Mouse (Mus musculus) regulatory T cell (primary cell): ENCODE data around the gene Pde9a.

ENCODE experiments used
- in situ Hi-C: fragments of 300-600 bp; cut with MboI, MseI; formaldehyde crosslinking; loops from one replicate; pipeline ENCODE4 v1.15.1; 2025; ENCODE audit warnings: high pct_unique_total_duplicates

Pde9a gene

DNA sequence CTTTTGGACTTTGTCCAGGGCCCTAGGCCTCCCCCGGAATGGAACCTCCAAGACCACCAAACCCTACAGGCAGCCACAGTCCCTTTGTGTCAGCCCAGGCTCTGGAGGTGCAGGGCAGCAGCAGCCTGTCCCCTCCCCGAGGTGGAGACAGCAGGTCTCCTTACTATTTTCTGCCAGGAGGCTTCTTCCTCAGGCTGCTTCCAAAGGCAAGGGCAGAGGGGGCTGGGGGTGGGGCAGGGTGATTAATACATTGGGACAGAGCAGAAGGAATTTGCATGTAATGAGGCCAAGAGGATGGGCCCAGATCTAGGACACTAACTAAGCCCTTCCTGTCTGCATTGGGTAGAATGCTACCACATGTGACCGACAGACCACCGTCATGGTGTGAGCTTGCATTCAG, 74.4 kb downstream of the Pde9a start:
- in situ Hi-C loops = loop anchor here (10.0 kb wide), 1 partner anchor 306 kb away; no protein-coding TSS in a partner anchor

DNA sequence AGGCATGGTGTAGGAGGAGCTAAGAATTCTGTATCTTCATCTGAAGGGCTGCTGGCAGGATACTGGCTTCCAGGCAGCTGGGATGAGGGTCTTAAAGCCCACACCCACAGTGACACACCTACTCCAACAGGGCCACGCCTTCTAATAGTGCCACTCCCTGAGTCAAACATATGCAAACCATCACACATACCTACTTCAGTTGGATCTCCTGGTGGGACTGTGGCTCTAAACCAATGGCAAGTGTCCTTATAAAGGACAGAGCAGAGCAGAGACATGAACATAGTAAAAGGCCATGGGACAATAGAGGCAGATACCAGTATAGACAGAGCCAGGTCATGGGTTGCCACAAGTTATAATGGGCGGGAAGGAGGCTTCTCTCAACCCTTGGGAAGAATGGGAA, 76.5 kb downstream of the Pde9a start:
- in situ Hi-C loops = loop anchor here (10.0 kb wide), 1 partner anchor 308 kb away; no protein-coding TSS in a partner anchor

DNA sequence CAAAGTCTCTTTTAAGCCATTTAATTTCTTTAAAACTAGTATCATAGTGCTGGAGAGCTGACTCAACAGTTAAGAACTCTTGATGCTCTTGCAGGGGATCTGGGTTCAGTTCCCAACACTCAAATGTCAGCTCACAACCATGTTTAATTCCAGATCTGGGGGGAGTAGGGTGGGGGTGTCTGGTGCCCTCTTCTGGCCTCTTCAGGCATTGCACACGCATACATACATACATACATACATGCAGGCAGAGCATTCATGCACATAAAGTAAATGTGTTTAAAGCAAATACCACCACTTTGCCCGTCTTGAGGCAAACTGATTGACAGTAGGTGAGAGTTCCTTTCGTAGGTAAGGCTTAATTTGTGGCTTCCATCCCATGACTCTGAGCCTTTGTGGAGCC, 80.8 kb downstream of the Pde9a start:
- in situ Hi-C loops = loop anchor here (10.0 kb wide), 1 partner anchor 312 kb away; no protein-coding TSS in a partner anchor

DNA sequence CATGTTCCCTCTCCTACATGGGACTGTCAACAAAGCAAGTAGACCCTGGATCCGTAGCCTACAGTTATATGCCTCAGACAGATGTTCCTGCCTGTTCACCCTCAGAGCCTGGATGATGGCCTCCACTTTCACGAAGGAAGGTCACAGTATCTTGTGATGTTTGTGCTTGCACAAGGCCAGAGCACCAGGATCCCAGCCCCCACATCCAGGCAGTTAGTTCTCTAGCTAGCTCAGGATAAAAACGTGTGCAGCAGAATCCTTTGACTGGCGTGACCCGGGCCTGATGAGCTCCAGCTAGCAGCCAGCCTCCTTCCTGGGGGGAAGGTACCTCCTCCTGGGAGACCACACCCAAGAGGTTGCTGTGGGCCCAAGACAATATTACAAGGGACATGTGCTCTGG, 82.5 kb downstream of the Pde9a start:
- in situ Hi-C loops = loop anchor here (10.0 kb wide), 1 partner anchor 314 kb away; no protein-coding TSS in a partner anchor

DNA sequence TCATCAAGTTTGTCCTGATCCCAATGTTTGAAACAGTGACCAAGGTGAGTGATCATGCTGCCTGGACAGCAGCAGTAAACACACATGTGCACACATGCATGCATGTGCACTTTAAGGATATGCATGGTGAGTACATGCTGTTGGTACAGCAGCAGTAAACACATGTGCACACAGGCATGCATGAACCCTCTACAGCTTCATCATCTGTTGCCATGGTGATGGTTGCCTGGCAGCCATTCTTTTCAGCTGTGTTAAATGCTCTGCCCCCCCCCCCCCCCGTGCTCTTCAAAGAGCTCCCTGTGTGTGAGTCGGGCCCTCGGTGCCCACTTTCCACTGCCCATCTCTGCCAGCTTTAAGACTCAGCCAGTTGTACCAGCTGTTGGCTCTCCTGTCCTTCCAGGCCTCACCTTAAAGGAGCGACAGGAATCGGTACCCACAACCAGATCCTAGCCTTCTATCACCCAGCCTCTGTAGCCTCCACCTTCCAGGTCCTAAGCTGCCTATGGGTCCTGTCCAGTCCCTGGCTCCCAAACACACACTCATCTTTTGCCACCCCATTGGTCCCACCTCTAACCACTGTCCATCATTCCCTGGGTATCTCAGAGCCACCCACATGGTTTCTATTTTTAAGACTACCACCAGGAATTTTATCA, 84.9 kb downstream of the Pde9a start:
- in situ Hi-C loops = no loop called here

DNA sequence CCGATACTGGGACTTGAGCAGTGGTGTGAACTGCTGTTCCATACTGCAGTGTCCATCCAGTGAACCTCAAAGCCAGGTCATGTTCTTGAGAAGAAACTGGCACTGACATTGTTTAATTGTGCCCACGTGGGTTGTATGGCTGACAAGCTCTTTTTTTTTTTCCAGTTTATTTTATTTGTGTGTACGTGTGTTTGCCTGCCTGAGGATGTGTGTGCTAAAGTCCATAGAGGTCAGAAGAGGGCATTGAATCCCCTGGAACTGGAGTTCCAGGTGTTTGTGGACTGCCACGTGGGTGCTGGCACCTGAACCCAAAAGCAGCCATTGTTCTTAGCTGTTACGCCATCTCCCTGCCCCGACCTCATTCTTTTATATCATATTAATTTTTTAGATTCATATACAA, 88.4 kb downstream of the Pde9a start:
- in situ Hi-C loops = no loop called here

DNA sequence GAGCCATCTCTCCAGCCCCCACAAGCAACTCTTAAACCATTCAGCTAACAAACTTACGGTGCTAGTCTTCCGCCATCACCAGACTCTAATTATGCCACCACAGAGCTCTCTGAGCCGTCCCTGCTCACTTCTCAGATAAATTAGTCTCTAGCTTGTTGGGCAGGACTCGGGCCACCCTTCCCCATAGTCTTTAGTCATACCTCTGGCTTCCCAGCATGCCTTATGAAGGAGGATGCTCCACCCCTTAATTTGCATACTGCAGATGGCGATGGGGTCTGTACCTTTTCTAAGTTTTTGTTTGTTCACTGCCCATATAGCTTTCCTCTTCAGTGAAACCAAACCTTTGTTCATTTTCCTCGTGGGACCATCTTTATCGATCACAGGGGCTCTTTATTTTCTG, 92.6 kb downstream of the Pde9a start:
- in situ Hi-C loops = no loop called here

DNA sequence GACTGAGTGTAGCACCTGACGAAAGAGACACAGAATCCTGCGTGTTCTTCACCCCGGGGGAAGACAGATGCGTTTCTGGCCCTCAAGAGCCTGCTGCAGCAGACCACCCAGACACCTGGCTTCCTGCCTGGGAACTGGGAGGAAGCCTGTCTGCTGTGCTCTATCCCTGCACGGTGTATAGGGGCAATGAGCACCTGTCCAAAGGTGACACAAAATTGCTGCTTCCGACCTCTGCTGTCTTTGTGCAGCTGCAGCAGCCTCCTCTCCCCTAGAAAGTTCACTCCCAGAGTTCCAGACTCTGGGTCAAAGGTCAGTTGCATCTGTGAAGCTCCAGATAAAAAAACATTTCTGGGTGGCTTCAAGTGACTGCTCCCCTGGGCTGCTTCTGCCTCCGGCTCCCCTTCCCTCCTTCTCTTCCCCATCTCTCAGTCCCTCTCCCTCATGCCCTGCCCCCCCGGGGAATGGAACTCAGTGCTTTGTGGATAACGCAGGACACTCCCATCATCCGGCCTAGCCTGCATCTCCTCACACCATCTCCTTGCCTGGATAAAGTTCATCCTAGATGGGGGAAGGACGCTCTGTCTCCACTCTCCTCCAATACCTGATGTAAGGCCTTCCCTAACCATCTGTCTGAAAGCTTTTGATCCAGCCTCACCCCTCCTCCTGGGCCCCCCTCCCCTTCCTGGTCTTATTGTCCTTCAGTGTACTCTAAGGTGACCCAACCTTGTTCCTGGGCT, 93.3 kb downstream of the Pde9a start:
- in situ Hi-C loops = no loop called here

DNA sequence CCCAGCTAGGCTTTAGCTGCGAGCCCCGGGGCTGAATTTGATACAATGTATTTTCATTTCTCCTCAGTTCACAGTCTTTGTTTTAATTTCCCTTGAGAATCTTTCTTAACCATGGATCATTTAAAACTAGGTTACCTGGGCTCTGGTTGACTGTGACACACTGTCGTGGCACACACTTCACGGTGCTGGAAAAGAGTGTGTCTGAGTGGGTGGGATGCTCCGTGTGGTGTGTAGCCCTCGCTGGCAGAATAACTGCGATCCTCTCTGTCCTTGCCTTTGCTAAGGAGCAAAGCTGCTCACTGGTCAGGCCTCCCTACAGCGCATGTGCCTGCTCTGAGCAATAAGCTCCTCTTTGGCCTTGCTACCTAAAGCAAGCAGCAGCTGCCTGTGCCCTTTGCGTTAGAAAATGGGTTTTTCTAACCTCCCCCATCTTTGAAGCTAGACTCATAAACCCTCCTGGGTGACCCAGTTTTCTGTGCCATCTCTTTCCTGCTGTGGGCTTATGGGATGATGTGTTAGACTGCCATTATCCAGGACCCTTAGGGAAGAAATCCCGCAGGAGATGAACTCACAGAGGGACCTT, 100.7 kb downstream of the Pde9a start:
- in situ Hi-C loops = no loop called here

DNA sequence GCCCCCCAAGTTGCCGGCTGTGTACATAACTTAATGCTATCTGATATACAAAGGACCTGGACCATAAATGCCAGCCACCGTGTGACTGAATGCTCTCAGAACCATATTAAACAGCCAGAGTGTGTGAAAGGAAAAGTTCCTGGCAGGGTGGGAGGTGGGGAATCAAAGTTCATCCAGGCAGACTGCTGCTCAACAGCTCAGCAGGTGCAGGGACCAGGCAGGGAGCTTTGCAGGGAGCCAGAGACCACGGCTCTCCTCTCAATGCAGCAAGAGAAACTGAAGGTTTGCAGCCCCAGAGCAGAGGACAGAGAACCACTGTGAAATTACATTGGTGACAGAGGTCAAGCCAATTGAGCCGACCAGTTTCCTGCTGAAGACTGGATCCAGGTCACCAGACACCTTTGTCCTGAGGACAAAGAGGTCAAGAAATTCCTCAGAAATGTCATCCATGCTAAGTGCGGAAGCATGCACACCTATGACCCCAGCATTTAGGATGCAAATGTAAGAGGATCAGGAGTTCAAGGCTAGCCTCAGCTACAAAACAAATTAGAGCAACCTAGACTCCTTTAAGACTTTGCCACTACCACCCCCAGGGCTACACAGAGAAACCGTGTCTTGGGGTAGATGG, 101.5 kb downstream of the Pde9a start:
- in situ Hi-C loops = no loop called here

DNA sequence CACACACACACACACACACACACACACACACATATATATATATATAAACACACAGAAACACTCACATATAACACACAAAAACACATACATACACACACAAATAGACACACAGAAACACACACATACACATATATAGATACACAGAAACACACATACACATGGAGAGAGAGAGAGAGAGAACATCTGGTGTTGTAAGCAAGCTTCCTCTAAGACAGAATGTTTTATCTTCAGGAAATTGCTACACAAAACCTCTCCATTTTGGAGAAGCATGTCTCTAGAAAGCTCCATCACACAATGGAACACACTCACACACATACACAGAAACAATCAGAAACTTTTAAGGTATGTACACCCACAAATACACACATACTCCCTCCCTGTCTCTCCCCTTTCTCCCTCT, 105.3 kb downstream of the Pde9a start:
- in situ Hi-C loops = loop anchor here (5.0 kb wide), 1 partner anchor 114 kb away; no protein-coding TSS in a partner anchor

DNA sequence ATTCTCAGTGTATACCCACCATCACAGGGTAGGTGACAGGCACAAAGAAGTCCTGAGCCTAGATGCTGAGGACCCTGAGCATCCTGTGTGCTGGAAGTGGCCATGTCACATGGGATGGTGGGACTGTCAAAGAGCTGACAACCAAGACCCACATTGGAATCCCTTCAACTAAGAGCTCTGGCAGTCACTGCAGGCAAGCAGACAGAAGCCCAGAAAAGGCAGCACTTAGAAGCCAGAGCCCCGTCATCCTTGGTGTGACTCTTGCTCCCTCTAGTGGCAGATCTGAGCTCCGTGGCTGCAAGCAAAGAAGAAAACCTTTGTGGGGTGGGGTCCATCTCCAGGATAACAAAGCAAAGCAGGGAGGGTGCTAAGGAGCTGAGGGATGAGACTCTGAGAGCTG, 106.4 kb downstream of the Pde9a start:
- in situ Hi-C loops = loop anchor here (5.0 kb wide), 1 partner anchor 115 kb away; no protein-coding TSS in a partner anchor

DNA sequence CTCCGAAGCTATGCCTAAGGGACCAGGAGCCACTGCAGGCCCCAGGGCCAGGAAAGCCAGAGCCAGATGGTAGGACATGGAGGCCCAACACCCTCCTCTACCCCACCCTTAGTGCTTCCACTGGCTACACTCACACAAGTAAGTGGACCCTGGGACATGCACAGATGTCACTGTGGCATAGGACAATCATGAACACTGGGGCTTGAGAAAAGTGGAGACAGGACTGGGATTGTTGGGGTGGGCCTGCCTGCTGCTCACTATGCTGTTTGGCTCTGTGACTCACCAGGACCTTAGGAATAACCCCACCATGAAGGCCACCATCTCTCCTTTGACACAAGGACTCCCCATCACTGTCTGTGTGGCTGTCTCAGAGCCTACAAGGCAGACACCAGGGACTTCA, 109.0 kb downstream of the Pde9a start:
- in situ Hi-C loops = loop anchor here (5.0 kb wide), 1 partner anchor 118 kb away; no protein-coding TSS in a partner anchor

DNA sequence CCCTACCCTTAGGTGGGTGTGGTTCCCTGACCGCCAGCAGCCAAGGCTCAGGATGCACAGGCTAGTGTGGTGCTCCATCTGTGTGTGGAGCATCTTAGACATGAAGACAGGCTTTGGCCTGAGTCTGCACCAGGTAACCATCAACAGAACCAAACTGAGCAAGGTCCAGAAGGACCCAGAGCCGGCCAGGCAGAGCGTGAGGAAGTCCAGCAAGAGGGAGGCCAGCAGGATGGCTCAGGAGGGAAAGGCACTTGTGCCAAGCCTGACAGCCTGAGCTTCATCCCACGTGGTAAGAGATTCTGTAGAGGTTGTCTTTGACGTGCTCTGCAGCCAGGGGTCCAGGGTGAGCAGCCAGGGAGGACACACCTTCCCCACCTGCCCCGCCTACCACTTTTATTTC, 111.7 kb downstream of the Pde9a start:
- in situ Hi-C loops = no loop called here

DNA sequence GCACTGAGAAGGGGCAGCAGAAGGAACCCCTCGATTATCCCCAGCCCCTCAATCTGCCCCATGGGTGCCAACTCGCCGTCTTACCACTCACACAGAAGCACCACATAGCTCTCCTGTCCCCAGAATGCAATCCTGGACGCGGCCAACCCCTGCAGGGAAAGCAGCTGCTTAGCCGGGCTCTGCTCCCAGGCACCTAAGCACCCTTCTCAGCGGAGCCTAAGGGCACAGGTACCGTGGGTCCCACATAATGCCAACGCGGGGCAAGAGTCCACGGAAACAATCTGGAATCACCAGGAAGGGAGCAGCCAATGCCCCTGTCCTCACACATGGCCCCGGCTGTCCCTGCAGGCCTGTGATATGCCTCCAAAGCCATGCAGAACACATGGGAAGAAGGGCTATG, 113.7 kb downstream of the Pde9a start:
- in situ Hi-C loops = no loop called here

DNA sequence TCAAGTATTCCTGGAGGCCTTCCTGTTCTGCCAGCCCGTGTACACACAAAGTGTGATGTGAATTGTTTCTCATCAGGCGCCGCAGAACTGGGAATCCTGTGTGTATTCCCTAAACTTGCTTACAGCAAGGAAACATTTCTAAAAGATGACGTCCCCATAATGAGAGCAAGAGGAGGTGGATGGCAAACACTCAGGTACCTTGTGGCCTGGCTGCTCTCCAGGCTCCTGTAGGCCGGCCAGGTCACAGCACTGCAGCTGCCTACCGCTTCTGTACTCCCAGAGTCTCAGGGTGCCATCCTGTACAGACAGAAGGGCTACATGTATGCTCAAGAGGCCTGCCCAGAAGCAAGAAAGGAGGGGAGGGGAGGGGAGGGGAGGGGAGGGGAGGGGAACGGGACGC, 114.4 kb downstream of the Pde9a start:
- in situ Hi-C loops = no loop called here

DNA sequence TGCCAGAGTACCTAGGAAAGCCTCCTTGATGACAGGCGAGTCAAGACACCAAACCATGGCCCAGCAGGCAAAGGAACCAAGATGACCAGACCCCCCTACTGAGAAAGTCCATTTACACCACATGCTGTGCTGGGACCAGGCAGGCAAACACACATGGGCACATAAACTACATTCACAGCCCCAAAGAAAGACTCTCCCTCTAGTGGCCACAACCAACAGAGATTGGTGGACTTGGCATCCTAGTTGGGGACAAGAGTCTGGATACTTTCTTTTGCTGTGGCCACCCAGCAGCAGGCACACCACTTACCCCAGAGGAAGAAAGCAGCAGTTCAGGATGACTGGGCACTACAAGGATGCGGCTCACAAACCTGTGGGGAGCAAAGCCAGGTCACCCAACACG, 114.9 kb downstream of the Pde9a start:
- in situ Hi-C loops = no loop called here

DNA sequence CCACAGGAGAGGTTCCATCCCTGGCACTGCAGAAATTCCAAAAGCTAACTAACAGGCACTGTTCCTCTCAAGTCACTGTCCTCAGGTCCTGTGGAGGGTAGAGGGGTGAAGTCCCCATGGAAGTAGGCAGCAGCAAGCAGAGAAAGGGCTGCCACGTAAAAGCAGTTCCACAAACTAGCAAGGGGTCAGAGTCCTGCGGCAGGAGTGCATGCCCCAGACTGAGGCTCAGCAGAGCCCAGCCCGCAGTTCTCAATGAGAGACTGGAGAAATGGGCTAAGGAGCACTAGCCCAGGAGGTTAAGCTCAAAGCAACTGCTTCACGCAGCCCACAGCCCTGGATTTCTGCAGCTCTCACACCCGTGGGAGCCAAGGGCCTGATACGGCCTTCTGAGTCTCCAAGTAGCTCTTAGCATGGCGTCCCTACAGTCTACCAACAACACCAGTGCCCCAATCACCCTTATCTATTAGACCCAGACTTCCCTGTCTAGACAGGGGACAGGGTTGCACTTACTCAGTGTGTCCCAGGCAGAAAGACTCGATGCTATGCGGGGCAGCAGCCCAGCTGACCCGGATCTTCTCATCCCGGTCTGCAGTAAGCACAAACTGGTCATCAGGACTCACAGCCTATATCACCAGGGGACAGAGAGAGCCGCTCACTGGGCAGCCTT, 116.4 kb downstream of the Pde9a start:
- in situ Hi-C loops = no loop called here

DNA sequence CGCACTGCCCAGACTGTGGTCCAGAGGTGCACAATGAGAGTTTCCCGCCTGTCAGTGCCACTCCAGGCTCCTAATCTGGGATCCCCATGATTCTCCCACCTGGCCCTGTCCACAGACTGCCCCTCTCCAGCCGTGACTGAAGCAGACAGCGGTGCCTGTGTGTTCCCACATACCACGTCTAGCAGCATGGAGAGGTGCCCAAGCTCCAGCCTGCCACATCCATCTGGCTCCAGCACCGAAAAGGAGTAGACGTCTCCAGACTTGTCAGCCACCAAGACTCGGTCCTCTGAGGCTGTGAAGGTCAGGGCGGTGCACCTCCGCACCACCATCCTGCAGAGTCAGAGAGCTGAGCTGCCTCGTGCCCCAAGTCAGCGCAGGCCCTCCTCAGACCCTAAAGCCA, 117.3 kb downstream of the Pde9a start:
- in situ Hi-C loops = no loop called here

DNA sequence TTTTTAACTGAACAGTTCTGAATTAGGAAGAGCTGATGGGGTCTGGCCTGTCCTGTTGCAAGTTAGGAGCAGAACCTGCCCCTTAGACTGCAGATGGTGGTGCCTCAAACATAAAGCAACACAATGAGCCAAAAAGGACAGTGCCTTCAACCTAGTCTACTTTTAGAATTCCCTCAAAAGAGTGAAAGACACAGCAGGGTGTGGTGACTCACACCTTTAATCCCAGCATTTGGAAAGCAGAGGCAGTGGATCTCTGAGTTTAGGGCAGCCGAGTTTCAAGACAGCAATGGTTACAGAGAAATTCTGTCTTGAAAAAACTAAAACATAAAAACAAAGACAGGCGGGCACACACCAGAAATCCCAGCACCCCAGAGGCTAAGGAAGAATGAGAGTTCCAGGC, 117.9 kb downstream of the Pde9a start:
- in situ Hi-C loops = no loop called here

DNA sequence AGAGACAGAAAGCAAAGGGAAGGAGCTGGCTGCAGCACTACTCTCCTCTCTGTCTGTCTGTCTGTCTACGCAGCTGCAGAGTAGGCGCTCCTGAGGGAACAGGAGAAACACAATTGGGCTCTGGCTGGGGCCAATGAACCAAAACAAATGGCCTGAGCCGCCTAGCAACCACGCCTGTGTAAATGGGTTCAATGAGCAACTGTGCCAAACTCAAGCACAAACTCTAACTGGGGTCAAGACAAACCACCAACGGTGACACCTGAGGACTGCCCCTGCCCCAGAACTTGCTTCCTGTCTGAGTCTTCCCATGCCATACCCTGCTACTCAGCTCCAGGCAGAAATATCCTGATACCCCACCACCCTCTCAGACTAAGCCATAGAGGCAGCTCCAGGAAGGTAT, 119.0 kb downstream of the Pde9a start:
- in situ Hi-C loops = no loop called here

DNA sequence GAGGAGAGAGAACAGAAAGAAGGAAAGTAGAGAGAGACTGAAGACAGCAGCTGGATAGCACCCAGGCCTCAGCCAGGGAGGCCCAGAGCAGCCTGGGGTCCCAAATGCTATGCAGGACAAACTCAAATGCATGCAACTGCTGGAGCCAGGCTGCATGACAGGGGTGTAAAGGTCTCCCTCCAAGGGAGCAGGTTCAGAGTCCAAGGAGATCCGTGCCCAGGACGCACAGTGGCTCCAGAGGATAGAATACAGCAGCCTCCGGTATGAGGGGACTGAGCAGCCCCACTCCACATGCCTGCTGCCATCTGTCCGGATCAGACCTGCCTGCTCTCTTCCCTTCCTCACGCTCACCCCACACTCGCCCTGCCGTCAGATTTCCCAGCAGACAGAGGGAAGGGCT, 120.3 kb downstream of the Pde9a start:
- in situ Hi-C loops = no loop called here
